Mouse (Mus musculus) heart, adult 2 months (tissue): Measurements from ENCODE around the gene Aqp3.

ENCODE experiments used
- CTCF ChIP-seq: fragments of 200-600 bp; IDR thresholded peaks from 2 replicates; pipeline ENCODE4 v1.8.1; 2022; ENCODE audit warnings: antibody characterized with exemption, mild to moderate bottlenecking, moderate library complexity
- EP300 ChIP-seq: fragments of 200-500 bp; IDR thresholded peaks from 2 replicates; pipeline ENCODE4 v1.6.1; 2011; ENCODE audit warnings: low read depth, low read length, control low read depth; ENCODE audit not compliant: insufficient read depth
- POLR2A ChIP-seq: fragments of 200-500 bp; IDR thresholded peaks from 2 replicates; pipeline ENCODE4 v1.6.1; 2011; ENCODE audit warnings: mild to moderate bottlenecking, low read depth, low read length, control low read depth; ENCODE audit not compliant: insufficient read depth

GRCm38 (mm10) chr4:41140174-41140875 lies 42.3 kb upstream of the Aqp3 start:
- TF ChIP-seq EP300 (no peak), CTCF (no peak), POLR2A (no peak)
